Mouse (Mus musculus) lung, adult 2 months (tissue): ENCODE results near the gene Tcerg1l.

Source experiments
- CTCF ChIP-seq: fragments of 200-500 bp; IDR thresholded peaks from 2 replicates; pipeline ENCODE4 v1.5.1; 2011; ENCODE audit warnings: mild to moderate bottlenecking, low read length, control low read depth; ENCODE audit not compliant: insufficient read depth
- POLR2A ChIP-seq: fragments of 200-500 bp; IDR thresholded peaks from 2 replicates; pipeline ENCODE4 v1.6.1; 2011; ENCODE audit warnings: low read depth, mild to moderate bottlenecking, control low read depth, low read length, borderline replicate concordance; ENCODE audit errors: extremely low read depth

DNA sequence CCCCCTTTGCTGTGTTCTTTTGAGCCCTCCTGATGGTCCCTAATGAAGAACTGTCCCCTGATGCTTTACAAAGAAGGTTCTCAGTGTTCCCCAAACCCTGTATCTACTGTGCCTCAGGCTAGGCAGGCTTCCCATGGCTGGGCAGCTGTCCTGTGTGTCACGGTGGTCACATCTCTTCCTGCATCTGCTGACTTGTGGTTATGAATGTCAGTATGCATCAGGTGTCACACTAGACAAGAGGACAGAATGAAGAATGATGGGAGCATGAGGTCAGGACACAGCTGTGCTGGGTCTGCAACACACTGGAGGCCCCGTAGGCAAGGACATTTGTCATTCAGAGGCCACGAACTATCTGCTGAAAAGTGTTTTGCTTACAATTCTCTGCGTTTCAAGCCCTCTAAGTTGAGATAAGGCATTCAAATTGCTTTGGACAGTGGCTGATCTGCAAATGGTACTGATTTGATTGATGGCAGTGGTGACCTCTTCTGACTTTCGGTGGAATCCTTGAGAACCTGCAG, 159.8 kb downstream of the Tcerg1l start:
- no peak for TF ChIP-seq CTCF
- TF ChIP-seq POLR2A: no peak
